Mouse (Mus musculus) right cerebral cortex, postnatal 4 days (tissue): ENCODE data around the gene Perm1.

Experiments used
- DNase-seq: peaks from one replicate; pipeline ENCODE4 v3.0.0-alpha.2; 2022

Perm1 gene

DNA sequence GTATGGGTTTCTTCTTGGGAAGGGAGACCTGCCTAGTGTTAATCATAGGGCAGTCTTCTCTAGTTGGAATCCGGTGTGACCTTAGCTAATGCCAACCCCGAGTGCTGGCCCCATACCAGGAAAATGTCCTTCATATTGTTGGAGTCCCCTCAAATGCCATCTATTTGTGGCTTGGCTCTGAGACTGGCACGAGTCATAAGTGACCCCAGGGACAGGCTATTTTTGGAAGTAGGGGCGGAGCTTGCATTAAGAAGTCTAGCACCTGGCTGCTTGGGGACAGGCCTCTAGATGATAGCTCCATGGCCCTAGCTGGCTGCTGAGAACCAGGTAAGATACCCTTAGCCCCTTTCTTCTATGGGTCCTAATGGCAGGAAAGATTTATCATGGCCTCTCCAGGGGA lies at the start of gene Perm1:
Perm1 (plus strand) TSS at position 220 of the 400 bp plus-strand sequence.
- DNase-seq: no peak

DNA sequence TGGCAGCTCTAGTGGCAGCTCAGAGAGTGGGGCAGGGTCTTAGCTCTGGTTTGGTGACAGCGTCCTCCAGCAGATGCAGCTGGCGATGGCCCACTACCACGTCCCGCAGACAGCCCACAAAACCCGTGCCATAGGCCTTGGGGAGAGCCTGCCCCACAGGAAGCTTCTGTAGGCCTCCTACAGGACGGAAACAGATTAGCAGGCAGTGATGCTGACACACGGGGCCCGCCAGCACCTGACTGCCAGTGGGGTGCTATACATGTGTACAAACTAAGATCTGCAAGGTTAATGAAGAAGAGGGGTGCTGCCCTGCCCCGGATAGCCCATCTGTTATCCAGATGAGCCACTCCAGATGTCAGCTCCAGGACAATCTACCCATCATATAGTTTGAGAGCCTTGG lies 49.2 kb upstream of the Perm1 start:
- DNase-seq: peak; percentile 3

DNA sequence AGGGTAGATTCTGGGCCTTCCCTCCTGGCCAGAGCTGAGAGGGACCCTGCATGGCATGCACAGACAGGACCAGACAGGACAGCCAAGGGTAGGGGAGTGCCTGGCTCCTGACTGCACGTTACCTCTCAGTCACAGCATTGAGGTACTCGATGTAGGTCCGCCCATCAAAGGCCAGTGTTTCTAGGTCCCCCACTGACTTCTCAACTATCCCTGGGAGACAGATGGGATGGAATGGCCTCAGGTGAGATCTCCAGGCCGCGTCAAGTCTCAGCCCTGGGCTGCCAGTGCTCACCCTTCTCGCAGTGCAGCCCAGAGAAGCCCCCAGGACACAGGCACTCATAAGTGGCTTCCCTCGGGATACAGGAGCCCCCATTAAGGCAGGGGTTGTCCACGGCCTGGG lies 47.1 kb upstream of the Perm1 start:
- peak; percentile 1 for DNase-seq

DNA sequence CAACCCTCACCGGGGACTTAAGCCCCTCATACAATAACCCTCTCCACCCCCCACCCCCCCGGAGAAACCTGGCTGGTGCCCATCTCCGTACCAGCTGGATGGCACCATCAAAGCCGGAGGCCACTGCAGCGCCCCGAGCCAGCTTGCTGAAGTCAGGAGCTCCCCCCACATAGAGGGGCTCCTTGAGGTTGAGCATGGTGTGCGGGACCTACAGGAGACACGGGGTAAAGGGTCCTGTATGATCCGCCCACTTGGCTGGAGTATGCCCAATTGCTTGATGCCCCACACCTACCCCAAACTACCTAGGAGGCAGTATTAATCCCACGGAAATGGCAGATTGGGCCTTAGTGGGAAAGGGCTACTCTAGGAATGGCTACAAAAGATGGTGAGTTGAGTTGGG lies 46.5 kb upstream of the Perm1 start:
- peak; percentile 2 for DNase-seq

DNA sequence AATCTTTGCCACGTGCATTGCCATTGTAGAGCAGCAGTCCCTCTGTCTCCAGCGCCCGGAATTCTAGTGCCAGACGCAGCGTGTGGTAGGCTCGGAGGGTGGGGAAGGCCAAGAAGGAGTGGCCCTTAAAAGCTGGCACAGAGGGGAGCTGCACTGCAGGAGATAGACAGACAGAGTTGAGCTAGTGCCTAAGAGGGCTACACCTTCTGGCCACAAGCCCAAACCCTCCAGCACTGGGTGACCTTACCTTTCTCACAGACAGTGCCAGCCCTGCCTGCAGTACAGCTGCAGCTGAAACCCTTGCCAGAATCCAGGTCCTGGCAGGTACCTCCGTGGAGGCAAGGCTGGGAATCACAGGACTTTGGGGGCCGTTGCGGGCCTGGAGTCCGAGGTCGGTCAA lies 43.8 kb upstream of the Perm1 start:
- DNase-seq: peak; percentile 3

DNA sequence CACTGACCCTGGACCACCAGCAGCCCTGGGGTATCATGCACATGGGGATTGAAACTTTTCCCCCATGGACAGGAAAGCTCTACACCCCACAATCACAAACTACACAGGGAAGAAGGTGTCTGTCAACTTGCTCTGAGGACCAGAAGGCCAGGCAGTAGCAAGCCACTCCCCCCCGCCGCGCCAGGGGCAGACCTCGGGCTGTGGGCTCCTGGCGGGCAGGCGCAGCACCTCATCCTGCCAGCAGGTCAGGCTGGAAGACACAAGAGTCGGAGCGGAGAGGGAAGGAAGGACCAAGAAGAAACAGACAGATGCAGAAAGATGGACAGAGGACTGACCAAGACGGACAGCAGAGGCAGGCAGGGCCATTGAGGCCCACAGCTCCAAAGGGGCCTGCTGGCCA lies 38.0 kb upstream of the Perm1 start:
- DNase-seq: no peak

DNA sequence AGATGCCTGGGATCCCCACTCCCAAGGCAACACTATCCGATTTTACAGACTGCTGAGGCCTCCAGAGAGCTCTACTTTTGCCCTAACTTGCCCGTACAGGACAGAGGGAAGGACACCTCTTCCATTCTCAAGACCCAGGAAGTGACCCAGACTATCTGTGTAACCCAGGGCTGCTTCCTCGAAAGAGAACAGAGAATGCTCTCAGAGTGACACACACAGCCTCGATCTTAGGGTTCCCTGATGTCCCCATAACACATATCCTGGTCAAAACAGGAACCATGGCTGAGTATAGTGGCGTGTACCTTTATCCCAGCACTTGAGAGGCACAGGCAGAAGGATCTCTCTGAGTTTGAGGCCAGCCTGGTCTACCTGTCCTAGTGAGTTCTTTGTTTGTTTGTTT lies 31.9 kb upstream of the Perm1 start:
- no peak for DNase-seq

DNA sequence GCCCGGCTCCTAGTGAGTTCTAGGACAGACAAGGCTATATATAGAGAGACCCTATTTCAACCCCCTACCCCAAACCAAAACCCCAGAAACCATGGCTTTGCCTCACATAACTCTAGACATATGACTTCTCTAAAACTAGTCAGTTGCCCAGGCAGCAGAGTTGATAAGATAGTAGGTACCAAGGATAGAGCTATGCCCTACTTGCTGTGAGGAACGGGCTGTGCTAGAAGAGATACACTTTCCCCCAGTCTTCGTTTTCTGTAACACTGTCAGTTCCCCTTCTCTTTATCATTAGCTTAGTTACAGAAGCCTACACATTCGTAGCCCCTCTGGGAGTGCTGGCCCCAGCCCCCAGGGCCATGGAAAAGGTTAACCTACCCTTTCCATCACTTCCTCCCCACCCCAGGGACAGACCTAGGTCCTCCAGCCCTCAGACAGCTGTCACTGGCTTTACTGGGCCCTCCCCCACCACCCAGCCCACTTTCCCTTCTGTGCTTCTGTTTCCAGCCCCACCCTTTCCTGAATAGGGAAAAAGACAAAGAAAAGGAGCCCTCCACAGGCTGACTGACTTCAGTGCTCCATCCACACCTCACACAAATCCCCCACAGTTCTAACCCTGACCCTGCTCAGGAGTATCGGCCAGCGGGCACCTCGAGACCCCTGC lies 31.2 kb upstream of the Perm1 start:
- DNase-seq: no peak

DNA sequence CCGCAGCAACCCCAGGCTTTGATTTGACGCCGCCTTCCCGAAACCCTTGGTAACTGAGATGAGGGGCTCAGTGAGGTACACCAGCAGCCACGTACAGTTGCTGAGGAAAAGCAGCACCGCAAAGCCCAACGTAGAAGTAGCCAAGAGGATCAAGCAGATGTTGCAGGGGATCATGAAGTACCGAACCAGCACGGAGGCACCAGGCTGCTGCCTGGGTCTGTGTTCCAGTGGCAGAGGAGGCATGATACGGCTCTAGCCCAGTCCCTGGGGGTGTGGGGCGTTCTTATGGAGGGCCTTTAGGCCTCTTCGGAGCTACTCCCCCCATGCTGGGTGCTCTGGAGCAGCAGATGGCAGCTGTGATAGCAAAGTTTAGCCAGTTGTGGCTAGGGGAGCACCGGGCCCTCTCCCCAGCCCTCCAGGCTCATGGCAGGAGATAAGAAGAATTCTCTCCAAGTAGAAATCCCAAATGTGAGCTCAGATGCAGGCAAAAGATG lies 30.2 kb upstream of the Perm1 start:
- DNase-seq: peak; percentile 40

DNA sequence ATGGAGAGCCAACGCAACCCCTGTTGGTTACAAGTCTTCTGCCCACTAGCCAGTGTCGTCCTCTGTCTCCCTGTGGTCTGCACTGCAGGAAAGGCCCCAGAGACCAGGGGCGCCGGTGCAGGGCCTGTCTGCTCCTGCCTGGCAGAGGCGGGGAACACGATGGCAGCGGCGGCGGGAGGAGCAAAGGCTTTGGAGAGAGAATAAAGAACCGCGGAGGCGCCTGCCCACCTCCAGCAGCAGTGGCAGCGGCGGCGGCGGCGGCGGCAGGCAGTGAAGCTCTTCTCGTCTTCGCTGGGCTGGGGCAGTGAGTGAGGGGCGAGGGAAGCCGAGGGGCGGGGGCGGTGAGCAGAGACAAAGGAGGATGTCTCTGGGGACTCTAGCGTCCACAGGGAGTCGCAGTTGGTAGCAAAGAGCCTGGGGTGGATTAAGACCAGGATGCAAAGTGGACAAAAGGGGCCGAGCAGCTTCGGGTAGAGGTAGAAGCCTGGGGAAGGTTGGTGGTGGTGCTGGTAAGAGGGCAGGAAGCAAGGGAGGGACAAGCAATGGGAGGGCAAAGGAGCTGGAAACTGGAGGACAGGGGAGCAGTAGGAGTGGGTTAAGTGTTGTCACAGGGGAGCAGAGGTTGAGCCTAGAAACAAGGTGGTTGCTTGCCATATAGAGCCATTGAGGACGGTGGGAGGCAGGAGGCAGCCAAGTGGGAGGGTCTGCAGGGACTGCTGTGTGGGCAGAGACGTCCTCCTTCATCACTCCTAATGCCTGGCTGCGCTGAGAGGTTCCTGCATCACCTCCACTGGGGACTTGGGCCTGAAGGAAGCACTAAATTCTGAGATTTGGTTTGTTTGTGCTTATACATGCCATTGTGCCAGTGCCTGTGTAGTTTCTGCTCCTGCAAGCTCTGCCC lies 29.5 kb upstream of the Perm1 start:
- DNase-seq: peak; percentile 67

DNA sequence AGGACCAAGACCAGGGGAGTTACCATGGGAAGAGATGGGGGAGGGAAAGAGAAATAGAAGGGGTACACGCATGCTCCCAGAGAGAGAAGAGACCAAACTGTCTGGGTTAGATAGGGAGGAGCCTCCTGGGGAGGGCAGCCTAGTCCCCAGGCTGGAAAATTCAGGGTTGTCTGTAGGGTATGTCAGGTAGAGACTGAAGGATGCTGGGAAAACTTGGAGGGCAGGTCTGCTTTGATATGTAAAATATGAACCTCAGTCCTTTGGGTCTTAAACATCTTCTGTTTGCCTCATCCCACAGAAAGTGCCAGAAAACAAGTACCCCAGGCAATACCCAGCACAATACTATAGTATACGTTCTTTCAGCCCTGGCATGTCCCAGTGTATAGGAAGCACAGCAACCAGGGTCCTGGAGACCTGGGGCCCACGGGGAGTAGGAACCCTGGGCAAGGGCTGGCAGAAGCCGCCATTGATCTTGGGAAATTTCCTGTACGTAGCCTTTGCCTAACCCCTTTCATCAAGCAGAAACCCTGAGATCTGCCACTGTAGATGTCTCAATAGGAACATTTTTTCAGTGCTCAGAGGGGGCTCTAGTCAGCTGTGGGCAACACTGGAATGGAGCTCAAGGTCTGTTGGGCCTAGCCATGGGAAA lies 27.4 kb upstream of the Perm1 start:
- DNase-seq: no peak

DNA sequence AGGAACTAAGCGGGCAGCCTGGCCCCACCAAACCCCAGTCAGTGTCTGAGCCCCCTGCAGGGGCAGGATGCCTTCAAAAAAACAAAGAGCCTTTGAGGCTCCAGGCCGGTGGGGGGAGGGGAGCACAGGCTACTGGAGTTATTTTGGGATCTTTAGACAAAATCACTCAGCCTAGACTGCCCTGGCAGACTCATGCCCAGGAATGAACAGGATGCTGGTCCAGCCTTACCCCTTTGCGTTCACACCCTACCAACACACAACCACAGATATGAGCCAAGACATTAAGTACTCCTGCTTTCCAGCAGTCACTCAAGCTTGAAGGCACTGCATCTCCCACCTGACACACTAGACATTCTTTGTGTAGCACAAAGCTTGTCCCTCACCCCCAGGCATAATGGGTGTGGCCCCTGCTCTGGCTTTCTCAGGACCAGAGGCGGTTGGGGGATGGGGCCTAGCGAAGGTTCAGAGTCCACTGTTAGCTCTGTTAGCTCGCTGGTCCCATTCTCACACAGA lies 26.8 kb upstream of the Perm1 start:
- peak; percentile 67 for DNase-seq

DNA sequence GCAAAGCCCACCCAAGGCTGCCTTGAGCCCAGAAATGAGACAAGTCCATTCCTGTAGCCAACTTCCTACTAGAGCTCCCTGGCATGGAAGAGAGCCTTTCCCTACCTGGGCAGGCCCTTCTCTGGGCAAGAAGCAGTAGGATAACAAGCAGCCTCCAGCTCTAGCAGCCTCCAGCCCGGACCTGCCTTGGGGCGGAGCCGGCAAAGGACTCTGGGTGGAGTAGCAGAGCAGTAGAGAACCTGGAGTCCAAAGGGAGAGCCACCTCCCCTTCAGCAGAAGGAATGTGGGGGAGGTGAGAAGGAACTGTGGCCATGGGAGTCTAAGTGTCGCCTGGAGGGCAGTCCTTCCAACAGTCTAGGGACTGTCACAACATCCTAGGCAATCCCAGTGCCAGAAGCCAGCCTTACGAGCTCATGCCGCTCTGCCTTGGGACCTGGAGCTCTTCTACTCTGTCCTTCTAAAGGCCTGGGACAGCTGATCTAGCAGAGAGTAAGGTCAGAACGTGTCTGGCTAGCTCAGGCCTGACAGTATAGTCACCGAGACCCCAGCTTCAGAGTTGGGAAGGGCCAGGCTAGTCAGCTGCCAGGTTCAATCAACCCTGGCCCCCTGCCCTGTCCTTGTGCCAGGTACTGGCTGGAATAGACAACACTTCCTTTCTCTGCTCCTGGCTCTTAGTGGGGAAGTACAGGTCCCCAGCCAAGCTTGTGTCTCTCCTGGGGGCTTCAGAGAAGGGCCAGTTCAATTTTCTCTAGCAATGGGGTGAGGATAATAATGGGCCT lies 23.1 kb upstream of the Perm1 start:
- DNase-seq: peak; percentile 61

DNA sequence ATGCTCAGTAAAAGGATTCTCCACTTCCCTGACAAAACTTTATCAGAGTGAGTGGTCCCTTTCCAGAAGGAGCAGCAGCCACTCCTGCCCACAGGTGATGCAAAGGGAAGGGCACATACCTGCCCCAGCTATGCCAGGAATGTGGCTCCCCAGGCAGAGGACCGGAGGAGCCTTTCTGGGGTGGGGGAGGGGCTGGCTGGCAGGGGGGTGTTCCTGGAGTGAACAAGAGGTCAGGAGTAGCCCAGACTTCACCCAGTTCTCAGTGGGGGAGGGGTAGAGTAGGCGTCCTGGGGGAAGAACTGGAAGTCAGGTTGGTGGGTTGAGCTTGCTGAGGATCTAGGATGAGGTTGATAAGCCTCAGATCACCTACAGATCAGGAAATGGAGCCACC lies 22.5 kb upstream of the Perm1 start:
- DNase-seq: no peak

DNA sequence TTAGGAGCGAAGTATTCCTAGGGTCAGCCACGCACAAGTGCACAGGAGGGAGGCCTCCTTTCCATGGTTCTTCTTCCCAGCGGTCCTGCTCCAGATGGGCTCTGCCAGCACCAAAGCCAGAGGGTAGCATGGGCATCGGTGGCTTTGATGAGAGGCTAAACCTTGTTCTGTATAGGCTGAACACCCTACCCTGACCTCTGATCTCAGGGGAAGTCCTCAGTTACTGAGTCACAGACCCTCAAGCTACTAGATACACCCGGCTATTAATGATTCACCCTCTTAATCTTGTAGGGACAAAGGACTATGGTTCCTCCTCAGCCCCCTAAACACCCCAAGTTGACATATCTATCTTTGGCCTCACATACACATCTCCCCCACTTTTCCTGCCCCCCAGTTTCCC lies 21.8 kb upstream of the Perm1 start:
- DNase-seq: no peak

DNA sequence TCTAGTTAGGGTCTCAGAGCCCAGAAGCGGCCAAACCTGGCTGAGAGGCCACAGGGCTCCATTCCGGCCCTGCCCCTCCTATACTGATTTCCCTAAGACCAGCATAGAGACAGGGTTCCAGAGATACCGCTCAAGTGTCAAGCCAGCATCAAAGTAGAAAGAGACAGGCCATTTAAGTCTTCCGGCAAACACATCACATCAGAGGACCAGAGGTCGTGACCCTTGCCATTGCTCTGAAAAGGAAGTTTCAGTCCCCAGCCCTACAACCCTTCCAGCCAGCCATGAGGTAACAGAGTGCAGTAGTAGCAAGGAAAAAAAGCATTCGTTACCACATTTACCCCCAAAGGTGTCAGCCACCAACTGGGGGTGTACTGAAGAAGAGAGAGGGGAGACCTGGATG lies 21.3 kb upstream of the Perm1 start:
- no peak for DNase-seq

DNA sequence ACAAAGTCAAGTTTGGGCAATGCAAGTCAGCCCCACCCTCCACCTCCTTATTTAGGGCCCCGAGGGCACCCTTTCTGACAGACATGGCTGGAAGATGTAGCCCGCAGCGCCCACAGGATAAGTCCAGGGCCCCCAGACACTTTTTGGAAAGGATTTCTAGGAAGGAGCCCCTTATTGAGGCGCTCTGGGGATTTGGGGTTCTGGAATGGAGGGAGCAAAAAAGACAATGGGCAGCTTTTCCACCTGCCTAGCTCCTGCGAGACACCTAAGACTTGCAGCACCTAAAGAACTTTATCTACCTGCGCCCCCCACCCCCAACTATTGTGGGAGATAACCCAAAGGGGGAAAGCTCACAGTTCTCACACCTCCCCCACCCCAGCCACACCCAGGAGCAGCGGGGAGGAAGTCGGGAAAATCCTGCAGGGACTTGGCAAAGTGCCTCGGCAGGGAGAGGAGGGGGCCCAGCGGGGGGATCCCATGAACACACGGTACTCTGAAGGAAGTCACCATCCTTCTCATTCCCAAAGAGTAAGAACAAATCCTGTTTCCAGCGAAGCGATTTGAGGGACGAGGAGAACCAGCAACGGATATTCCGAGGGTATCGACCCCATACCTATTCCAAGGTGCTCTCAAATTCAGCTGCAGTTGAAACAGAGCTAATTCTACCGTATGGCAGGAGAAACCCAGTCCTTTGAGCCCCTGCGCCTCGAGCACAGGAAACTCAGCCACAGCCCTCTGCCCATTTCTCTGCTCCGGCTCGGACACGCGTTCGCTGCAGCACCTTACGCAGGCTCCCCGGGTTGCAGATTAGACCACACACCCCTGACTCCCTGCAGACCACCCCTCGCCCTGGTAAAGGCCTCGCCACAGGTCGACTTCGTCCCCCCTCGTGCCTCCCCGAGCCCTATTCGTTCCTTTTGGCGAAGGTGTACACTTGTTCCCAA lies 19.5 kb upstream of the Perm1 start:
- DNase-seq: peak; percentile 77

DNA sequence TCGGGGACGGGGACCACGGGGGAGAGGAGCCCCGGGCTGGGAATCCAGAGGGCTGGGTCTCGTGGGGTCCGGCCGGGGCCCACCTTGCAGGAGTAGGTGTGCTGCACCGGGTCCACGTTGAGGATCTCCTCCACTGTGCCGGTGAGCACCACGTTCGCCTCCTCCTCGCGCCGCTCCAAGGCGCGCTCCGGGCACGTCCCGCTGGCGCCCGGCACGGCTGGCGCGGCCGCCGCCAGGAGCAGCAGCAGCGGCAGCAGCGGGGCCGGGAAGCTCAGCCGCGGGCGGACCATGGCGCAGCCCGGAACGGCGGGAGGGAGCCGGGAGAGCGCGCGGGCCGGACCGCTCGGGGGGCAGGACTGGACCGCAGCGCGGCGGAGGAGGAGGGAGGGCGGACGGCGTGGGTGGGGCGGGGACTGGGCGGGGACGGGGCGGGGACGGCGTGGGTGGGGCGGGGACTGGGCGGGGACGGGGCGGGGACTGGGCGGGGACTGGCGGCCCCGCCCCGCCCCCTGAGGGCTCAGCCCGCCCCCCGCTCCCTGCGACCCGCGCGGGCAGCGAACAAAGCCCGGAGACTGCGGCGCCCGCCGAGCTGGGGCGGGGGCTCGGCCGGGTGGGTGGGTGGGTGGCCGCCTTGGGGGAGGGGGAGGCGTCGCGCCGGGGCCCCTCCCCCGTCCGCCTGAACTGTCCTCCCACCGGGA lies 18.4 kb upstream of the Perm1 start, which contains the start of gene Agrn:
Agrn (minus strand) TSS at position 358 of the 698 bp plus-strand sequence.
- peak; percentile 73 for DNase-seq

DNA sequence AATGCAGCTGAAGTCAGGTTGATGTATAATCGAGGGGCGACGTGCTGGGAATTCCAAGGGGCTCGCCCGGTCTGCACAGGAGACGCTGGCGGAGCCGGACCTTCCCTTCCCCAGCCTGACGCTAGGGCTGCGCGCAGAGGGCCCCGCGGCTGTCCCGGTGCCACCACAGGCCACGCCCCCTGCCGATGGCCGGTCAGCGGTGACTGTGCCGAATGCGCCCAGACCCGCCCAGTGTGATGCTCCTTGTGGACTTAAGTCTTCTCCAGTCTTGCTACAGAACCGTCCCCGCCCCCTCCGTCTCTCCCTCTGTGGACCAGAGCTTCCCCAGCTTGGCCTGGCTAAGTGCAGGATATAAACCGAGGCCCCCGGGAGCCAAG lies 17.9 kb upstream of the Perm1 start:
- peak; percentile 79 for DNase-seq

DNA sequence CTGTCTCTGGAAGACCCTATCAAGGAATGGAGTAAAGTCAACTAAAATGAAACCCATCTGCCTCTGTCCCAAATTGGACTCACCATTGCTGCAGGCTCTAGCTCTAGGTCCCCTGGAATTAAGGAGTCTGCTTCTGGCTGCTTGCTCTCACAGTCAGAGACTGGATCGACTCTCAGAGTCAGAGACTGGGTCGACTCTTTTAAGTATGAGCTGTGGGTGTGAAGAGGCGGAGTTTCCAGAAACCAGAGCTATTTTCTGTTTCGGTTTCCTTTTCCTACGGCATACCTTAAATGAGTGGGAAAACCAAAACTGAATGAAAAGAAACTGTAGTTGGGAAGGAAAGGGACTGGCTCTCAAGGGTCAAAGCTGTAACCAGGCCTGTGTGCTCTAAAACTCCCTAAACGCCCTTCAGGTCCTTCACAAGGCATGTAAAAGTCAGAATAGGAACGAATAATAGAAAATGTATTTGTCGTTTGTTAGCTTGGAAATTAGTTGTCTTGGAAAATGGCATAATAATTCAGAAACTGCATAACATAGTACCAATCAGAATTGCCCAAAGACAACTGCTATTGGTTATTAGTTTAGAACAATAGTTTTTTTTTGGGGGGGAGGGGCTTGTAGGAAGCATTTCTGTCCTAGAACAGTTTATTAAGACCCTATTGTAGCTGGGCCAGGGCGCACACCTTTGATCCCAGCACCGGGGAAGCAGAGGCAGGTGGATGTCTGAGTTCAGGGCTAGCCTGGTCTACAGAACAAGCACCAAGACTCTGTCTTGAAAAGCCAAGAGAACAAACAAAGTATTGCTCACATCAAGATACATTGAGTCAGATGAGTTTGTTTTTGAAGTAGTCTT lies 14.8 kb upstream of the Perm1 start, which contains the start of gene Isg15:
Isg15 (minus strand) TSS at position 196 of the 853 bp plus-strand sequence.
- no peak for DNase-seq
